Mouse (Mus musculus): ENCODE measurements around the gene Card14.

GRCm38 (mm10) chr11:119352113-119352512 lies 44.5 kb downstream of the Card14 start:
- TF ChIP-seq POLR2A (IDR thresholded peaks at IDR 0.05; ENCODE audit: borderline replicate concordance, extremely low read depth, low read depth, low read length) (no peak), CTCF (IDR thresholded peaks at IDR 0.05; ENCODE audit: insufficient read depth, low read length) (no peak)

All from lung, adult 2 months (tissue).